Mouse (Mus musculus): ENCODE results near the gene Clybl. TPM values are rescaled to one million over a fixed set of nuclear protein-coding genes. Genes with fewer than 3 reads are reported as not detected.

The Clybl gene
- polyA plus RNA-seq, 1 experiment from 2014 or later = 18.9 TPM

DNA sequence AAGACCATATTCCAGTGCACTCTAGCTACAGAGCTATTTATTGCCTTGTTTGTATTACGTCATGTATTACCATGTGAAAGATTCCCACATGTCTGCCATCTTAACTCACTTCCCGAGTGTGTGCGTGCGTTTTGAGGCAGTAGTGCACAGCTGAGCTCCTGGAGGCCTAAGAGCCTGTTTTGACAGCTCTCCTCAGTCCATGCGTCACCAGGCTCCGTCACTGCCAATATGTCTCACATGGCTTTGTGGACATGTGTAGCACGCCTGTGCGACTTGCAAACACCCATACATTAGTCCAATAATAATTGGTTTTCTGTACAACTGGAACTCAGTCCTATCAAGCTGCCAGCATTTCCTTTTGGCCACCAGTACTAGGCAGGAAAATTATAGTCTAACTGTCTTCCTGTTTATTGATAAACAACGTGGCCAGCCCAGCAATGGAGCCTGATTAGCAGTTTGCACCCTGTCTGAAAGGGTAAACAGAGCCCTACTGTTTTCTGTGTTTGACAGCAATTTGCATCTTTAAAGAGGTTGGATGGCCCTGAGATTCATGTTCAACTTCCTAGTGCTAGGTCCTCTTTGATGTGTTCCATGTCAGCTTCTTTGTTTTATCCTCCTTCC, 142.4 kb downstream of the Clybl start:
- DNase-seq (ENCODE audit: low spot score) = peak; percentile 92
- Histone ChIP-seq H3K9ac (ENCODE audit: low read length) (no peak overlapping the region), H3K36me3 (ENCODE audit: control insufficient read depth, insufficient read depth, low read length) (no peaks in the 10 kb centered on the region), H3K4me2 (ENCODE audit: low read length) (no peak overlapping the region), H3K27ac (ENCODE audit: low read depth, low read length) (no peak overlapping the region), H3K27me3 (replicated peaks; ENCODE audit: control insufficient read depth, insufficient read depth, low read length) (0 out of 2 replicates have a peak, but pooled peaks cover 2% of the 10 kb centered on the region), H3K4me1 (ENCODE audit: control insufficient read depth, insufficient read depth, low read length) (0 out of 2 replicates have a peak, but pooled peaks cover 3% of the 10 kb centered on the region), H3K9me3 (replicated peaks; ENCODE audit: control insufficient read depth, low read length) (no peaks in the 10 kb centered on the region), H3K4me3 (ENCODE audit: low read depth, low read length) (no peak overlapping the region)
- WGBS = 23% methylated on average over 9 of the region's 9 CpGs
- peak; percentile 97 for ATAC-seq

DNA sequence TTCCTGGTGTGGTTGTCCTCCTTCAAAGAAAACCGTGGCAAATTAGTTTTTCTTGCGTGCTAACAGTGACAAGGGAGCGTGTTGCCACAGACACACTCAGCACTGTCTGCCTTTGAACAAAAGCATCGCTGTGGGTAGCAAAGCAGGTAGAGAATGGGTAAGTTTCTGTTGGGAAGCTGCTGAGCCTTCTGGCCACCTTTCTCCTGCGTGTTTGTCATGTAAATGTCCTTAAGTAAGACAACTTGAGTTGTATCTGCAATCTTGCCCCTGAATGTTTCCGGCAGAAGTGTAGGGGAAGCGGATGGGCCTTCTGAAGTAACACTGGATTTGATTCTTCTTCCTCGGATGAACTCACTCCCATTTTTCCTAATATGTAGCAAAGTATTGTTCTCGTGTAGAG, 148.6 kb downstream of the Clybl start:
- 74% methylated on average over 9 of the region's 9 CpGs for WGBS
- DNase-seq (ENCODE audit: low spot score) (no peak), ATAC-seq (no peak)
- H3K4me3 ChIP-seq (ENCODE audit: low read depth, low read length) = no peak overlapping the region
- no peaks in the 10 kb centered on the region for H3K9me3 ChIP-seq (replicated peaks; ENCODE audit: control insufficient read depth, low read length)
- H3K27me3 ChIP-seq (replicated peaks; ENCODE audit: control insufficient read depth, insufficient read depth, low read length) = 0 out of 2 replicates have a peak, but pooled peaks cover 2% of the 10 kb centered on the region
- no peaks in the 10 kb centered on the region for H3K4me1 ChIP-seq (ENCODE audit: control insufficient read depth, insufficient read depth, low read length)
- no peaks in the 10 kb centered on the region for H3K36me3 ChIP-seq (ENCODE audit: control insufficient read depth, insufficient read depth, low read length)
- H3K9ac ChIP-seq (ENCODE audit: low read length) = no peak overlapping the region
- H3K27ac ChIP-seq (ENCODE audit: low read depth, low read length) = no peak overlapping the region
- H3K4me2 ChIP-seq (ENCODE audit: low read length) = no peak overlapping the region

DNA sequence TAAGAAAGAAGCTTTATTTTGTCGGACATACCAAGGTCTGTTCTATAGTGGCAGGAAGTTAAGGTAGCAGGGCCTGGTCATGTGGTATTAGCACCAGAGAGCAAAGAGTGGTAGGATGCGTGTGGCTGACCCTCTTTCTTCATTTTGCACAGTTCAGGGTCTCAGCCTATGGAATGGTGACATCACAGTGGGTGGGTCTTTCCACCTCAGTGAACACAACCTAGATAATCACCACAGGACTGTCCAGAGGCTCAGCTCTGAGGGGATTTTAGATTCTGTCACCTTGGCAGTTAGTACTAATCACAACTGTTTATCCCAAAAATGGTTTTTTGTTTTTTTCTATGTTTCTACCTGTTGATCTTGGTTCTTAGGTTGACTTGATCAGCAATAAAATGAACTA, 149.2 kb downstream of the Clybl start:
- Histone ChIP-seq H3K27me3 (replicated peaks; ENCODE audit: control insufficient read depth, insufficient read depth, low read length) (0 out of 2 replicates have a peak, but pooled peaks cover 2% of the 10 kb centered on the region), H3K4me1 (ENCODE audit: control insufficient read depth, insufficient read depth, low read length) (no peaks in the 10 kb centered on the region), H3K9ac (ENCODE audit: low read length) (no peak overlapping the region), H3K4me2 (ENCODE audit: low read length) (no peak overlapping the region), H3K36me3 (ENCODE audit: control insufficient read depth, insufficient read depth, low read length) (no peaks in the 10 kb centered on the region), H3K4me3 (ENCODE audit: low read depth, low read length) (no peak overlapping the region), H3K27ac (ENCODE audit: low read depth, low read length) (no peak overlapping the region), H3K9me3 (replicated peaks; ENCODE audit: control insufficient read depth, low read length) (no peaks in the 10 kb centered on the region)
- 73% methylated on average over 2 of the region's 2 CpGs for WGBS
- ATAC-seq (no peak), DNase-seq (ENCODE audit: low spot score) (no peak)

DNA sequence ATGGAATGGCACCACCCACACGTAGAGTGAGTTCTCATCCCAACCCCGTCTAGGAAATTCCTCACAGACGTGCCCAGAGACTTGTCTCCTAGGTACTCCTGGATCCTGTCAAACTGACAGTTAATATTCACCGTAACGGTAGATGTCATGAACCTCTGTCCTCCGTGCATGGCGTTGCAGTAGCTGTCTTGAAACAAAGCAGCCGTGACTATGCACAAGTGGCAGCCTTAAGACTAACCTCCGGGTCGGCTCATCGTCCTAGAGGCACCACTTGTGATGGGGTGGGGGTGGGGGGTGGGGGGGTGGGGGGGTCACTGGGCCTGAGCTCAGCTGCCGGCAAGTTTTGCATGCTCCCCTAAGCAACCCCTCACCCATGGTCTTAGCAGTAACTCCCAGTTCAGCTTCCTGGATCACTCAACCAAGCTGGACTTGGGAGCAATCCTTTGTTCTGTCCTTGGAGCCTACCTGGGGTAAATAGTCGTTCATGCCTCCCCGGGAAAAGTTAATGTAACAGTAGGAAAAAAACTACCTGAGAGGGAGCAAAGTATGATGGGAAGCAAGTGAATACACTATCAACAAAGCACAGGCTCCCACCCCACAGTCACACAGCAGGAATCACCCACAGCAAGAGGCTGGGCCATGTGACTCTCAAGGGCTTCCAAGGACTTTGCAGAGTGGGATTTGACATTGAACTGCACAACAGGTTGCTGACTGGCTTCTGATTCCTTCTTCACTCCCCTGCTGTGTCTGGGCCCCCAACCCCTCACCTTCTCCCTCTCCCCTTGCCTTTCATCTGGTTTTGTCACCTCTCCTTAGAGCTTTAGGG, 150.3 kb downstream of the Clybl start:
- H3K36me3 ChIP-seq (ENCODE audit: control insufficient read depth, insufficient read depth, low read length) = no peaks in the 10 kb centered on the region
- H3K27ac ChIP-seq (ENCODE audit: low read depth, low read length) = no peak overlapping the region
- no peak overlapping the region for H3K4me2 ChIP-seq (ENCODE audit: low read length)
- WGBS = 77% methylated on average over 14 of the region's 14 CpGs
- no peak overlapping the region for H3K9ac ChIP-seq (ENCODE audit: low read length)
- DNase-seq (ENCODE audit: low spot score) (no peak), ATAC-seq (no peak)
- H3K27me3 ChIP-seq (replicated peaks; ENCODE audit: control insufficient read depth, insufficient read depth, low read length) = no peaks in the 10 kb centered on the region
- H3K4me3 ChIP-seq (ENCODE audit: low read depth, low read length) = no peak overlapping the region
- H3K4me1 ChIP-seq (ENCODE audit: control insufficient read depth, insufficient read depth, low read length) = no peaks in the 10 kb centered on the region
- H3K9me3 ChIP-seq (replicated peaks; ENCODE audit: control insufficient read depth, low read length) = no peaks in the 10 kb centered on the region

DNA sequence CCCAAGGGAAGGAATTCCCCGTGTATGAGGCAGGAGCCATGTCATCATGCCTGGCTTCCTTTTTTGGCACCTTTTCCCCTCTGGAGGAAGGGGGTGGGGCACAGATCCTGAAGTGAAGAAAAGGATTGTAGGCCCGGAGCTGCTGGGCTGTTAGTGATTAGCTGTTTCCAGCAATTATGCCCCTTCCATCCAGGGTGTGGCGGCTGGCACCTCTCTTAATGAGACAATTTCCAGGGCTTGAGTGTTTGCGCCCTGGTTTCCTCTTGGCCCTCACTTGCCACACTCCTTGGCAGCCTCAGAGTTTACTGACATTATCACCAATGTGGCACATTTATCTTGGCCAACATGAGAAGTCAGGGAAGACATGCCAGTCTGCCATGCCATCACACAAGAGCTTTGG, 155.5 kb downstream of the Clybl start:
- H3K4me3 ChIP-seq (ENCODE audit: low read depth, low read length) = no peak overlapping the region
- ATAC-seq = peak; percentile 82
- peak; percentile 78 for DNase-seq (ENCODE audit: low spot score)
- H3K9ac ChIP-seq (ENCODE audit: low read length) = no peak overlapping the region
- H3K4me2 ChIP-seq (ENCODE audit: low read length) = no peak overlapping the region
- H3K9me3 ChIP-seq (replicated peaks; ENCODE audit: control insufficient read depth, low read length) = no peaks in the 10 kb centered on the region
- 27% methylated on average over 4 of the region's 4 CpGs for WGBS
- H3K27me3 ChIP-seq (replicated peaks; ENCODE audit: control insufficient read depth, insufficient read depth, low read length) = no peaks in the 10 kb centered on the region
- no peak overlapping the region for H3K27ac ChIP-seq (ENCODE audit: low read depth, low read length)
- H3K36me3 ChIP-seq (ENCODE audit: control insufficient read depth, insufficient read depth, low read length) = no peaks in the 10 kb centered on the region
- H3K4me1 ChIP-seq (ENCODE audit: control insufficient read depth, insufficient read depth, low read length) = no peaks in the 10 kb centered on the region

DNA sequence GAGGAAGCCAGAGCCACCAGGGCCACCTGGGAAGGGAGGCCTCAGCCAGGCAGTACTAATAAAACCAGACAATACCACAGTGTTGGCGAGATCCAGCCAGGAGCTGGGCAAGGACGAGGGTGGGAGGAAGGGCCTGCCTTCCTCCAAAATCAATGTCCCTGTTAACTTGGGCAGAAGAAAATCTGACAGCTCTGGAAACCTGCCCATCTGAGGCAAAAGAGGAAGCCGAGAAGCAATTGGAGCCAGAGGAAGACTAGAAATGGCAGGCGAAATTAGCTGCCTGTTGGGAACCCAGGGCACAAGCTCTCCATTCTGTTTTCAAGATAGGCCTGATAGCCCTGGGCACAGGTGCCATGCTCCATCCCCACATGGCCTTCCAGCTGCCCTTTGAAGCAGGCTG, 157.3 kb downstream of the Clybl start:
- ATAC-seq = no peak; the same call in 1 of the 2 replicates
- Histone ChIP-seq H3K4me1 (ENCODE audit: control insufficient read depth, insufficient read depth, low read length) (no peaks in the 10 kb centered on the region), H3K4me3 (ENCODE audit: low read depth, low read length) (no peak overlapping the region), H3K4me2 (ENCODE audit: low read length) (no peak overlapping the region), H3K27ac (ENCODE audit: low read depth, low read length) (no peak overlapping the region), H3K36me3 (ENCODE audit: control insufficient read depth, insufficient read depth, low read length) (no peaks in the 10 kb centered on the region), H3K9me3 (replicated peaks; ENCODE audit: control insufficient read depth, low read length) (no peaks in the 10 kb centered on the region), H3K27me3 (replicated peaks; ENCODE audit: control insufficient read depth, insufficient read depth, low read length) (no peaks in the 10 kb centered on the region), H3K9ac (ENCODE audit: low read length) (no peak overlapping the region)
- peak; percentile 70 for DNase-seq (ENCODE audit: low spot score)
- WGBS = 45% methylated on average over 4 of the region's 4 CpGs

DNA sequence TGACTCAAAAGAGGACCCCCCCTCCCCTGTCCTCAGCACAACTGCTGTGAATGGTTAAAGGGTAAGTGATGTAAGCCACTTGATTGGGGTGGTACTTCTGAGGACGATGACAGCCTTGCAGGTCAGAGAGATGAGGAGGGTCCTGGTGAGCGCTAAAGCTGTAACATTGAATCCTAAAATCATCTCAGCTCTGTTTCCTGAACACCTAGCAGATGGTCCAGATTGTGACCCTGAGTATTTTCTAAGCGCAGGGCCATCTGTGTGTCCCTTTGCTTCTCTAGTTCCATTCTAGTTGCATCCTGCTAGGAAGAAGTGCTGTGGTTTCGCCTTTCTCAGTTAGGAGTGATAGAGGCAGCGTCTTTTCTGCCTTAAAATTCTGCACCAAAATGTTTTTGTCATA, 158.6 kb downstream of the Clybl start:
- Histone ChIP-seq H3K9ac (ENCODE audit: low read length) (no peak overlapping the region), H3K4me2 (ENCODE audit: low read length) (no peak overlapping the region), H3K36me3 (ENCODE audit: control insufficient read depth, insufficient read depth, low read length) (no peaks in the 10 kb centered on the region), H3K27me3 (replicated peaks; ENCODE audit: control insufficient read depth, insufficient read depth, low read length) (no peaks in the 10 kb centered on the region), H3K4me3 (ENCODE audit: low read depth, low read length) (no peak overlapping the region), H3K27ac (ENCODE audit: low read depth, low read length) (no peak overlapping the region), H3K9me3 (replicated peaks; ENCODE audit: control insufficient read depth, low read length) (no peaks in the 10 kb centered on the region), H3K4me1 (ENCODE audit: control insufficient read depth, insufficient read depth, low read length) (peaks cover 9% of the 10 kb centered on the region; the same call in 1 of the 2 replicates)
- 91% methylated on average over 5 of the region's 5 CpGs for WGBS
- DNase-seq (ENCODE audit: low spot score) (no peak), ATAC-seq (no peak)

DNA sequence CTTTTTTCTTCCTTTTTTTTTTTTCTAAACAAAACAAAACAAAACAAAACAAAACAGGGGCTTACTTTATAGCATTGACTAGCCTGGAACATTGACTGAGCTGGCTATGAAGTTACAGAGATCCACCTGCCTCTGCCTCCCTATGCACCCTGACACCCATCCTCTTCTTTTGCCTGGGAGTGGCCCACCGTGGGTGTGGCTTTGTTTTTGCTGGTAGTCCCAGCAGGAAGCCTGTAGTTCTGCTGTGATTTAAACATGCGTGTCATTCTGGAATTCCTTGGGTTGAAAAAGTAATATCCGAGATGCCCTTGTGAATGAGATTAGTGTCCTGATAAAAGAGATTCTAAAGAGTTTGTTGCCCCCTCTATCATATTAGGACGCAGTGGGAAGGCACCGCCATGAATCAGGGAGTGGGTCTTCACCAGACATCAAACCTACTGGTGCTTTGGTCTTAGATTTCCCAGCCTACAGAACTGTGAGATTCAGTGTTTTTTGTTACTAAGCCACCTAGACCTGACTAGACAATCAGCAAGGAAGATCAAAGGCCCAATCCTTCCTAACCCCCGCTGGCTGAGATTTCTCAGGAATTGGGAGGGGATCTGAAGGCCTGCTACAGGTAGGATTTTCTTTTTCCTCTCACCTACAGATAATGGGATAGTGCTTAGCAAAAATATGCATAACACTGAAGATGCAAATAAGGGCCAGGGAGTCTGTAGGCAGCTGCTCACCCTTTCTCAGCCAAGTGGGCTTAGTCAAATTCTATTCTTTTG, 160.3 kb downstream of the Clybl start:
- no peaks in the 10 kb centered on the region for H3K9me3 ChIP-seq (replicated peaks; ENCODE audit: control insufficient read depth, low read length)
- no peaks in the 10 kb centered on the region; the same call in 1 of the 2 replicates for H3K27me3 ChIP-seq (replicated peaks; ENCODE audit: control insufficient read depth, insufficient read depth, low read length)
- ATAC-seq = no peak
- H3K27ac ChIP-seq (ENCODE audit: low read depth, low read length) = no peak overlapping the region
- no peak overlapping the region for H3K9ac ChIP-seq (ENCODE audit: low read length)
- H3K4me1 ChIP-seq (ENCODE audit: control insufficient read depth, insufficient read depth, low read length) = peaks cover 10% of the 10 kb centered on the region; the same call in 1 of the 2 replicates
- H3K4me2 ChIP-seq (ENCODE audit: low read length) = no peak overlapping the region
- WGBS = 58% methylated on average over 6 of the region's 6 CpGs
- no peak for DNase-seq (ENCODE audit: low spot score)
- H3K36me3 ChIP-seq (ENCODE audit: control insufficient read depth, insufficient read depth, low read length) = no peaks in the 10 kb centered on the region
- H3K4me3 ChIP-seq (ENCODE audit: low read depth, low read length) = no peak overlapping the region
